Mouse (Mus musculus): ENCODE data around the gene Ppp2r3a. TPM values are rescaled to one million over a fixed set of nuclear protein-coding genes. Genes with fewer than 3 reads are reported as not detected.
A peak's percentile ranks its signal among the peaks of the same experiment; 100 is the strongest.

Ppp2r3a gene
- polyA plus RNA-seq, 1 experiment from 2014 or later: 25.9 TPM

GRCm38 (mm10) chr9:101204059-101204458, 47.5 kb downstream of the Ppp2r3a start:
- ATAC-seq: no peak
- H3K27ac ChIP-seq: no peak overlapping the region
- 90% methylated on average over 3 of the region's 3 CpGs for WGBS

GRCm38 (mm10) chr9:101200627-101201026, 51.0 kb downstream of the Ppp2r3a start:
- no peak overlapping the region for H3K27ac ChIP-seq
- no peak overlapping the region for H3K9ac ChIP-seq (replicated peaks)
- H3K4me1 ChIP-seq (replicated peaks): peaks cover 6% of the 10 kb centered on the region; the same call in 1 of the 2 replicates
- no peaks in the 10 kb centered on the region for H3K9me3 ChIP-seq
- 59% methylated on average over 5 of the region's 5 CpGs for WGBS
- H3K27me3 ChIP-seq: no peaks in the 10 kb centered on the region
- no peaks in the 10 kb centered on the region for H3K36me3 ChIP-seq
- ATAC-seq: no peak
- no peak overlapping the region for H3K4me3 ChIP-seq (replicated peaks)
- no peak overlapping the region for H3K4me2 ChIP-seq (replicated peaks)

More at GRCm38 (mm10) chr9:101204059-101204458, 47.5 kb downstream of the Ppp2r3a start:
- Histone ChIP-seq H3K27me3 (no peaks in the 10 kb centered on the region), H3K4me1 (replicated peaks) (peaks cover 6% of the 10 kb centered on the region; the same call in 1 of the 2 replicates), H3K4me2 (replicated peaks) (no peak overlapping the region), H3K9me3 (no peaks in the 10 kb centered on the region), H3K9ac (replicated peaks) (no peak overlapping the region), H3K4me3 (replicated peaks) (no peak overlapping the region), H3K36me3 (no peaks in the 10 kb centered on the region)

- ATAC-seq: no peak
- H3K9ac ChIP-seq (replicated peaks): no peak overlapping the region
- H3K4me2 ChIP-seq (replicated peaks): no peak overlapping the region
- 65% methylated on average over 6 of the region's 6 CpGs for WGBS
- no peaks in the 10 kb centered on the region for H3K9me3 ChIP-seq
- no peak overlapping the region for H3K27ac ChIP-seq
- peaks cover 6% of the 10 kb centered on the region; the same call in 1 of the 2 replicates for H3K4me1 ChIP-seq (replicated peaks)
- H3K27me3 ChIP-seq: no peaks in the 10 kb centered on the region
- no peak overlapping the region for H3K4me3 ChIP-seq (replicated peaks)
- H3K36me3 ChIP-seq: no peaks in the 10 kb centered on the region
These were observed 52.8 kb downstream of the Ppp2r3a start for GRCm38 (mm10) chr9:101198804-101199203.

GRCm38 (mm10) chr9:101198261-101198660, 53.3 kb downstream of the Ppp2r3a start:
- ATAC-seq: no peak
- no peaks in the 10 kb centered on the region for H3K36me3 ChIP-seq
- H3K4me2 ChIP-seq (replicated peaks): no peak overlapping the region
- no peak overlapping the region for H3K27ac ChIP-seq
- H3K4me3 ChIP-seq (replicated peaks): no peak overlapping the region
- H3K4me1 ChIP-seq (replicated peaks): peaks cover 6% of the 10 kb centered on the region; the same call in 1 of the 2 replicates
- no peaks in the 10 kb centered on the region for H3K9me3 ChIP-seq
- H3K9ac ChIP-seq (replicated peaks): no peak overlapping the region
- no peaks in the 10 kb centered on the region for H3K27me3 ChIP-seq
- 87% methylated on average over 3 of the region's 3 CpGs for WGBS

- ATAC-seq: peak; percentile 78; the same call in 1 of the 2 replicates
- Histone ChIP-seq H3K4me3 (replicated peaks) (no peak overlapping the region), H3K4me1 (replicated peaks) (peaks cover 7% of the 10 kb centered on the region), H3K36me3 (peaks cover 27% of the 10 kb centered on the region), H3K27me3 (no peaks in the 10 kb centered on the region), H3K27ac (no peak overlapping the region), H3K9me3 (no peaks in the 10 kb centered on the region), H3K4me2 (replicated peaks) (no peak overlapping the region), H3K9ac (replicated peaks) (no peak overlapping the region)
- WGBS: 43% methylated on average over 5 of the region's 5 CpGs
These were observed 69.5 kb downstream of the Ppp2r3a start for GRCm38 (mm10) chr9:101181962-101182701.

- no peaks in the 10 kb centered on the region for H3K9me3 ChIP-seq
- H3K27me3 ChIP-seq: no peaks in the 10 kb centered on the region
- peaks cover 35% of the 10 kb centered on the region for H3K36me3 ChIP-seq
- peaks cover 7% of the 10 kb centered on the region for H3K4me1 ChIP-seq (replicated peaks)
- no peak overlapping the region for H3K9ac ChIP-seq (replicated peaks)
- H3K4me3 ChIP-seq (replicated peaks): no peak overlapping the region
- no peak overlapping the region for H3K4me2 ChIP-seq (replicated peaks)
- H3K27ac ChIP-seq: no peak overlapping the region
- ATAC-seq: no peak
- WGBS: 83% methylated on average over 6 of the region's 6 CpGs
These were observed 70.3 kb downstream of the Ppp2r3a start for GRCm38 (mm10) chr9:101181291-101181690.

GRCm38 (mm10) chr9:101180234-101180633, 71.4 kb downstream of the Ppp2r3a start:
- Histone ChIP-seq H3K27me3 (no peaks in the 10 kb centered on the region), H3K4me1 (replicated peaks) (peaks cover 7% of the 10 kb centered on the region), H3K36me3 (peaks cover 29% of the 10 kb centered on the region), H3K9ac (replicated peaks) (no peak overlapping the region), H3K4me3 (replicated peaks) (no peak overlapping the region), H3K9me3 (no peaks in the 10 kb centered on the region), H3K4me2 (replicated peaks) (no peak overlapping the region), H3K27ac (no peak overlapping the region)
- 53% methylated on average over 2 of the region's 2 CpGs for WGBS
- ATAC-seq: no peak

GRCm38 (mm10) chr9:101160627-101161026, 91.0 kb downstream of the Ppp2r3a start:
- Histone ChIP-seq H3K4me2 (replicated peaks) (no peak overlapping the region), H3K27ac (no peak overlapping the region), H3K27me3 (no peaks in the 10 kb centered on the region), H3K36me3 (peaks cover 7% of the 10 kb centered on the region; the same call in 1 of the 2 replicates), H3K4me3 (replicated peaks) (no peak overlapping the region), H3K9ac (replicated peaks) (no peak overlapping the region), H3K4me1 (replicated peaks) (no peaks in the 10 kb centered on the region), H3K9me3 (no peaks in the 10 kb centered on the region)
- 96% methylated on average over 1 of the region's 1 CpGs for whole genome bisulfite sequencing
- no peak for ATAC-seq

- no peak overlapping the region for H3K27ac ChIP-seq
- no peaks in the 10 kb centered on the region for H3K9me3 ChIP-seq
- ATAC-seq: no peak
- H3K27me3 ChIP-seq: no peaks in the 10 kb centered on the region
- H3K9ac ChIP-seq (replicated peaks): no peak overlapping the region
- H3K4me2 ChIP-seq (replicated peaks): no peak overlapping the region
- WGBS: 74% methylated on average over 5 of the region's 5 CpGs
- no peak overlapping the region for H3K4me3 ChIP-seq (replicated peaks)
- H3K4me1 ChIP-seq (replicated peaks): no peaks in the 10 kb centered on the region
- H3K36me3 ChIP-seq: peaks cover 7% of the 10 kb centered on the region; the same call in 1 of the 2 replicates
These were observed 91.5 kb downstream of the Ppp2r3a start for GRCm38 (mm10) chr9:101160092-101160491.

- 88% methylated on average over 1 of the region's 1 CpGs for WGBS
- H3K4me3 ChIP-seq (replicated peaks): no peak overlapping the region
- no peak overlapping the region for H3K9ac ChIP-seq (replicated peaks)
- no peaks in the 10 kb centered on the region for H3K4me1 ChIP-seq (replicated peaks)
- no peak overlapping the region for H3K27ac ChIP-seq
- H3K9me3 ChIP-seq: no peaks in the 10 kb centered on the region
- no peak for ATAC-seq
- peaks cover 7% of the 10 kb centered on the region; the same call in 1 of the 2 replicates for H3K36me3 ChIP-seq
- no peaks in the 10 kb centered on the region for H3K27me3 ChIP-seq
- H3K4me2 ChIP-seq (replicated peaks): no peak overlapping the region
These were observed 92.2 kb downstream of the Ppp2r3a start for GRCm38 (mm10) chr9:101159431-101159830.

GRCm38 (mm10) chr9:101152872-101153271, 98.7 kb downstream of the Ppp2r3a start:
- Histone ChIP-seq H3K4me3 (replicated peaks) (no peak overlapping the region), H3K4me2 (replicated peaks) (no peak overlapping the region), H3K27ac (no peak overlapping the region), H3K27me3 (no peaks in the 10 kb centered on the region), H3K36me3 (peaks cover 13% of the 10 kb centered on the region), H3K9me3 (no peaks in the 10 kb centered on the region), H3K9ac (replicated peaks) (no peak overlapping the region), H3K4me1 (replicated peaks) (no peaks in the 10 kb centered on the region)
- WGBS: 78% methylated on average over 5 of the region's 5 CpGs
- no peak for ATAC-seq

GRCm38 (mm10) chr9:101143635-101144034, 108.0 kb downstream of the Ppp2r3a start:
- Histone ChIP-seq H3K36me3 (peaks cover 34% of the 10 kb centered on the region), H3K4me1 (replicated peaks) (no peaks in the 10 kb centered on the region), H3K9me3 (no peaks in the 10 kb centered on the region), H3K9ac (replicated peaks) (no peak overlapping the region), H3K4me3 (replicated peaks) (no peak overlapping the region), H3K27me3 (no peaks in the 10 kb centered on the region), H3K27ac (no peak overlapping the region), H3K4me2 (replicated peaks) (no peak overlapping the region)
- no peak for ATAC-seq
- 95% methylated on average over 4 of the region's 4 CpGs for WGBS

Data from midbrain, embryonic 13.5 days (tissue).